Mouse (Mus musculus): ENCODE measurements at regions not wholly inside any gene's neighbourhood (a gene's known extent, or its start where the extent isn't known, plus 50 kb on each side); places are given as distances from the start of the nearest gene placed in this dataset.

DNA sequence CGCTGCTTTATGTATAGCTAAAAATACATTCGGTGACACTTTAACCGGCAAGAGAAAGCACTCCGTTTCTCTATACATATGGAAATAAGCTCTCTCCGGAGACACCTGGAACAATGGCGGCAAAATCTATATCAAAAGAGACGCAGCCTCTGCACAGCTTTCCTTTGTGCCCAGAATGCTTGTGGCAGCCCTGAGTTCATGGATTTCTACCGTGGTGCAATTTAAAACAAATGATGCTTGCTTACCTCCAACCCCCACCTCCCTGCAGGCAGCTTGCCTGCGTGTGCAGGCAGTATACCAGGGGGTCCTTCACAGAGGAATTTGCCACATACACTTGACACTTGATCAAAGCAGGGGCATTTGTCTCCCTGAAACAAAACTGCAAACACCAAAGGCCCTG is 171.3 kb downstream of the Efnb2 start:
- no peak overlapping the region for H3K4me3 ChIP-seq (replicated peaks; ENCODE audit: low read length)
- 0 out of 2 replicates have a peak, but pooled peaks cover 7% of the 10 kb centered on the region for H3K27me3 ChIP-seq (ENCODE audit: control insufficient read depth, insufficient read depth, low read length)
- DNase-seq (ENCODE audit: low spot score) (no peak), ATAC-seq (ENCODE audit: low FRiP score, low read depth) (no peak)
- H3K9me3 ChIP-seq (ENCODE audit: control insufficient read depth, low read length) = no peaks in the 10 kb centered on the region
- no peak overlapping the region for H3K27ac ChIP-seq (replicated peaks; ENCODE audit: low read depth, low read length)
- H3K4me1 ChIP-seq (ENCODE audit: control insufficient read depth, insufficient read depth, low read length) = peaks cover 12% of the 10 kb centered on the region
- no peaks in the 10 kb centered on the region for H3K36me3 ChIP-seq (ENCODE audit: control insufficient read depth, insufficient read depth, low read length)
- WGBS = 13% methylated on average over 9 of the region's 9 CpGs
- H3K4me2 ChIP-seq (replicated peaks; ENCODE audit: low read depth, low read length, severe bottlenecking) = no peak overlapping the region
- no peak for TF ChIP-seq POLR2A (IDR thresholded peaks at IDR 0.05; ENCODE audit: borderline replicate concordance, extremely low read depth, insufficient read depth, insufficient read length)
- H3K9ac ChIP-seq (ENCODE audit: low read depth, low read length, severe bottlenecking) = no peak overlapping the region

DNA sequence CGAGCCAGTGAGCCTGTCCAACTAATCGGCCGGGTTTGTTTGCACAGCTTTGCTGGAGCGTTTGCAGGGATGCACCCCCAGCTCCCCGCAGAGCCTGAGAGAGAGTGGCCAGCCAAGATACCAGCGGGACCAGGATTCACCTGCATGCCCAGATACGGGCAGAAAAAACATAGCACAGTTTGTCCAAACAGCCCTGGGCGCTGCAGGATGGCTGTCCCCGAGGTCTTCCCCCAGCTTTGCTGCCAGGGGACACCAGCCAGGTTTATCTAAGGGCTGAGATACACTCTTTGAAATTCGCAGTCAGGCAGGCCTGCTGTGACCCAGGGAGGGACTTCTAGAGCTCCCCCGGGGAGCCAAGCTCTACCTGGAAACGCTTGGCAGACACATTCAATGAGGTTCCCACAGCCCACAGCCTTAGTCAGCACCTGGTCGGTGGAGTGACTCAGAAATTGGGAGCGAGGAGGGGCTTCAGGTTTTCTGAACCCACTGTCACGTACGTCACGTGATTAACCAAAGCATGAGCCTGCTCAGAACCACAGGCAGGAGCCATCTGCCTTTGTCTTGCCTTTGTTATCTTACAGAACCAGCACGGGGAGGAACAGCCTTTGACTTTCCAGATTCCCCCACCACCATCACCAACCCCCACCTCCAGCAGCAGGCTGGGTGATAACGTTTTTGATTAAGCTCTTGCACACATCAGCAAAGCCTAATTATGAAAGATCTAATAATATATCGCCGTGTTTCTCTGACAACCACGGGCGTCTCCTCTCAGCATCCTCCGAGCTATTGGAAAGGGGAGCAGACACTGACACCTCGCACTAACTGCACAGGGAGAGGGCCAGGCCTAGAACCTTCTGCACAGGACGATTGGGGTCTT is 172.1 kb downstream of the Efnb2 start:
- WGBS = 15% methylated on average over 25 of the region's 26 CpGs
- TF ChIP-seq POLR2A (IDR thresholded peaks at IDR 0.05; ENCODE audit: borderline replicate concordance, extremely low read depth, insufficient read depth, insufficient read length) = no peak
- Histone ChIP-seq H3K4me2 (replicated peaks; ENCODE audit: low read depth, low read length, severe bottlenecking) (peak overlapping the region; percentile 14; the same call in 1 of the 2 replicates), H3K4me3 (replicated peaks; ENCODE audit: low read length) (no peak overlapping the region), H3K4me1 (ENCODE audit: control insufficient read depth, insufficient read depth, low read length) (peaks cover 15% of the 10 kb centered on the region), H3K27me3 (ENCODE audit: control insufficient read depth, insufficient read depth, low read length) (0 out of 2 replicates have a peak, but pooled peaks cover 7% of the 10 kb centered on the region), H3K27ac (replicated peaks; ENCODE audit: low read depth, low read length) (no peak overlapping the region), H3K9ac (ENCODE audit: low read depth, low read length, severe bottlenecking) (no peak overlapping the region), H3K9me3 (ENCODE audit: control insufficient read depth, low read length) (no peaks in the 10 kb centered on the region), H3K36me3 (ENCODE audit: control insufficient read depth, insufficient read depth, low read length) (no peaks in the 10 kb centered on the region)
- ATAC-seq (ENCODE audit: low FRiP score, low read depth) (no peak), DNase-seq (ENCODE audit: low spot score) (no peak)

DNA sequence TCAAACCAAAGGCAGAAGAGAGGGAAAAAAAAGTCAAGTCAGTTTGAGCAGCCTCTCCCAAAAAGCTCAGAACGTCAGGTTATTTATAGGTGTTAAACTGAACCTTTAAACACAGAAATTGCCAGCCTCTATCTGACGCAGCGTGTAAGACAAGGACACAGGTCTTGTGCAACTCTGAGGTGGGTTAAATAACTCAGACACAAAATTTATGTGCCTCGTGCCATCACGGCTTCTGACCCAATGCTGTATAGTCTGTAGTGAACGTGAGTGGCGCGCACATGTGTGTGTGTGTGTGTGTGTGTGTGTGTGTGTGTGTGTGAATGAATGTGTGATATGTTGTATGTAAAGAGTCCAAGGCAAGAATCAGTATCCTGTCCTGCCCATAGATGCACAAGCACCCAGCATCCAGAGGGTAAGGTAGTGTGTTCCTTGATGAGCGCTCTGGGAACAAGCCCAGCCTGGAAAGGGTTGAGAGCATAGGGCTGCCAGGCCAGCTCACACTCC is 172.8 kb downstream of the Efnb2 start:
- 0 out of 2 replicates have a peak, but pooled peaks cover 7% of the 10 kb centered on the region for H3K27me3 ChIP-seq (ENCODE audit: control insufficient read depth, insufficient read depth, low read length)
- ATAC-seq (ENCODE audit: low FRiP score, low read depth) (no peak), DNase-seq (ENCODE audit: low spot score) (no peak)
- H3K4me3 ChIP-seq (replicated peaks; ENCODE audit: low read length) = no peak overlapping the region
- peak overlapping the region; percentile 14; the same call in 1 of the 2 replicates for H3K4me2 ChIP-seq (replicated peaks; ENCODE audit: low read depth, low read length, severe bottlenecking)
- H3K36me3 ChIP-seq (ENCODE audit: control insufficient read depth, insufficient read depth, low read length) = no peaks in the 10 kb centered on the region
- 57% methylated on average over 9 of the region's 9 CpGs for WGBS
- H3K9ac ChIP-seq (ENCODE audit: low read depth, low read length, severe bottlenecking) = no peak overlapping the region
- no peaks in the 10 kb centered on the region for H3K9me3 ChIP-seq (ENCODE audit: control insufficient read depth, low read length)
- no peak overlapping the region for H3K27ac ChIP-seq (replicated peaks; ENCODE audit: low read depth, low read length)
- peaks cover 15% of the 10 kb centered on the region for H3K4me1 ChIP-seq (ENCODE audit: control insufficient read depth, insufficient read depth, low read length)
- TF ChIP-seq POLR2A (IDR thresholded peaks at IDR 0.05; ENCODE audit: borderline replicate concordance, extremely low read depth, insufficient read depth, insufficient read length) = no peak

- no peak for ATAC-seq (ENCODE audit: low FRiP score, low read depth)
- 47% methylated on average over 5 of the region's 5 CpGs for WGBS
Measured at GRCm38 (mm10) chr8:8487706-8488105, 173.3 kb downstream of the Efnb2 start.

DNA sequence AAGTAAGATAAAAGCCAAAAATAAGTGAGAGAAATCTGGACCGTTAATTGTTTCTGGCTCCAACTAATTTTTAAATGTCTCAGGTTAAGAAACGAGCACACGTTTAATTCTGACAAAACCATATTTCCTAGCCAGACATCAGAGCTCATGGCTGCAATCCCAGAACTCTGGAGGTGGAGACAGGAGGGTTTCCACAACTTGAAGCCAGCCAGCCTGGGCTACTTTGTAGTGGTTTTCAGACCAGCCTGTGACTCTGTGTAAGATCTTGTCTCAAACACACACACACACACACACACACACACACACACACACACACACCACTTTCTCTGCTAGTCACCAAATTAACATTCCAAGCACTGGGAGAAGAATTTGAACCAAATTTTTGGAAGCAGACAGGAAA is 174.2 kb downstream of the Efnb2 start:
- no peak for ATAC-seq (ENCODE audit: low FRiP score, low read depth)
- no peaks in the 10 kb centered on the region for H3K36me3 ChIP-seq (ENCODE audit: control insufficient read depth, insufficient read depth, low read length)
- no peak overlapping the region for H3K9ac ChIP-seq (ENCODE audit: low read depth, low read length, severe bottlenecking)
- H3K27me3 ChIP-seq (ENCODE audit: control insufficient read depth, insufficient read depth, low read length) = 0 out of 2 replicates have a peak, but pooled peaks cover 7% of the 10 kb centered on the region
- no peak overlapping the region for H3K4me3 ChIP-seq (replicated peaks; ENCODE audit: low read length)
- H3K4me1 ChIP-seq (ENCODE audit: control insufficient read depth, insufficient read depth, low read length) = peaks cover 15% of the 10 kb centered on the region
- H3K9me3 ChIP-seq (ENCODE audit: control insufficient read depth, low read length) = no peaks in the 10 kb centered on the region
- DNase-seq (ENCODE audit: low spot score) = no peak
- no peak overlapping the region for H3K4me2 ChIP-seq (replicated peaks; ENCODE audit: low read depth, low read length, severe bottlenecking)
- no peak for TF ChIP-seq POLR2A (IDR thresholded peaks at IDR 0.05; ENCODE audit: borderline replicate concordance, extremely low read depth, insufficient read depth, insufficient read length)
- 55% methylated on average over 3 of the region's 3 CpGs for WGBS
- no peak overlapping the region for H3K27ac ChIP-seq (replicated peaks; ENCODE audit: low read depth, low read length)

More at GRCm38 (mm10) chr8:8487706-8488105, 173.3 kb downstream of the Efnb2 start:
- Histone ChIP-seq H3K4me1 (ENCODE audit: control insufficient read depth, insufficient read depth, low read length) (peaks cover 15% of the 10 kb centered on the region), H3K27ac (replicated peaks; ENCODE audit: low read depth, low read length) (no peak overlapping the region), H3K9ac (ENCODE audit: low read depth, low read length, severe bottlenecking) (no peak overlapping the region), H3K9me3 (ENCODE audit: control insufficient read depth, low read length) (no peaks in the 10 kb centered on the region), H3K27me3 (ENCODE audit: control insufficient read depth, insufficient read depth, low read length) (0 out of 2 replicates have a peak, but pooled peaks cover 7% of the 10 kb centered on the region), H3K36me3 (ENCODE audit: control insufficient read depth, insufficient read depth, low read length) (no peaks in the 10 kb centered on the region), H3K4me3 (replicated peaks; ENCODE audit: low read length) (no peak overlapping the region), H3K4me2 (replicated peaks; ENCODE audit: low read depth, low read length, severe bottlenecking) (no peak overlapping the region)
- DNase-seq (ENCODE audit: low spot score) = no peak
- no peak for TF ChIP-seq POLR2A (IDR thresholded peaks at IDR 0.05; ENCODE audit: borderline replicate concordance, extremely low read depth, insufficient read depth, insufficient read length)

All from limb, embryonic 14.5 days (tissue).